Mouse (Mus musculus) kidney, postnatal 0 days (tissue): ENCODE results near the gene Ccdc85c. TPM values are rescaled to one million over a fixed set of nuclear protein-coding genes. Genes with fewer than 3 reads are reported as not detected.
A peak's percentile ranks its signal among the peaks of the same experiment; 100 is the strongest.

Experiments
- ATAC-seq: fragments of 200-750 bp; cut with Nextera tagmentation; replicated peaks from 2 replicates; pipeline ENCODE4 v1.8.0; 2017; ENCODE audit warnings: low read depth, moderate number of reproducible peaks, moderate TSS enrichment, moderate library complexity; ENCODE audit not compliant: low FRiP score
- DNase-seq: peaks from one replicate; pipeline ENCODE4 v3.0.0-alpha.2; 2016; ENCODE audit warnings: low spot score
- H3K27ac ChIP-seq: fragments of 300-500 bp; sonication (generic); 2 replicates; pipeline ENCODE4 v1.5.1; 2014; ENCODE audit warnings: mild to moderate bottlenecking
- H3K27me3 ChIP-seq: fragments of 300-500 bp; sonication (generic); 2 replicates; pipeline ENCODE4 v1.6.1; 2014; ENCODE audit warnings: low read length, mixed read lengths; ENCODE audit not compliant: insufficient read depth
- H3K36me3 ChIP-seq: fragments of 300-500 bp; sonication (generic); 2 replicates; pipeline ENCODE4 v1.6.1; 2014; ENCODE audit warnings: low read length, mixed read lengths; ENCODE audit not compliant: insufficient read depth
- H3K4me1 ChIP-seq: fragments of 300-500 bp; sonication (generic); replicated peaks from 2 replicates; pipeline ENCODE4 v1.6.1; 2014; ENCODE audit warnings: antibody characterized with exemption, low read length, mixed read lengths; ENCODE audit not compliant: insufficient read depth
- H3K4me2 ChIP-seq: fragments of 300-500 bp; sonication (generic); 2 replicates; pipeline ENCODE4 v1.6.1; 2014; ENCODE audit warnings: mild to moderate bottlenecking, low read length, moderate library complexity, mixed read lengths
- H3K4me3 ChIP-seq: fragments of 300-500 bp; sonication (generic); replicated peaks from 2 replicates; pipeline ENCODE4 v1.5.1; 2014; ENCODE audit warnings: low read depth, low read length
- H3K9ac ChIP-seq: fragments of 300-500 bp; sonication (generic); 2 replicates; pipeline ENCODE4 v1.6.1; 2014; ENCODE audit warnings: low read depth, low read length
- H3K9me3 ChIP-seq: fragments of 300-500 bp; sonication (generic); replicated peaks from 2 replicates; pipeline ENCODE4 v1.6.1; 2016; ENCODE audit warnings: low read length, inconsistent platforms, mixed read lengths
- CTCF ChIP-seq: IDR thresholded peaks from 2 replicates; pipeline ENCODE4 v1.5.1; 2016; ENCODE audit warnings: antibody characterized with exemption, low read depth, mild to moderate bottlenecking, moderate library complexity
- WGBS: fragments of 180-500 bp; shearing (Covaris S2); extraction: QIAGEN DNeasy Blood & Tissue Kit; methylation state at CpG from one replicate; pipeline ENCODE4 v1.1.7; 2014; 5-methylcytosine and 5-hydroxymethylcytosine counted together
- polyA plus RNA-seq: library from polyadenylated mRNA; unstranded; fragments of >200 nt; fragmentation: Nextera tagmentation; extraction: Ambion mirVana; gene quantifications from 2 replicates; pipeline ENCODE4 v1.2.1, GENCODE M21; 2015

Ccdc85c gene
- polyA plus RNA-seq, 1 experiment from 2014 or later, result 7.7 TPM

GRCm38 (mm10) chr12:108264918-108265317, 10.3 kb downstream of the Ccdc85c start:
- H3K36me3 ChIP-seq, result no peaks in the 10 kb centered on the region
- no peaks in the 10 kb centered on the region for H3K9me3 ChIP-seq
- ATAC-seq (no peak), DNase-seq (no peak)
- no peak overlapping the region for H3K4me2 ChIP-seq
- no peak overlapping the region for H3K27ac ChIP-seq
- peaks cover 24% of the 10 kb centered on the region for H3K4me1 ChIP-seq
- no peaks in the 10 kb centered on the region for H3K27me3 ChIP-seq
- TF ChIP-seq CTCF, result no peak
- no peak overlapping the region for H3K4me3 ChIP-seq
- WGBS, result 68% methylated on average over 7 of the region's 7 CpGs
- no peak overlapping the region for H3K9ac ChIP-seq

GRCm38 (mm10) chr12:108260950-108261349, 14.3 kb downstream of the Ccdc85c start:
- no peak overlapping the region for H3K27ac ChIP-seq
- no peaks in the 10 kb centered on the region for H3K36me3 ChIP-seq
- no peak overlapping the region for H3K4me3 ChIP-seq
- no peaks in the 10 kb centered on the region for H3K27me3 ChIP-seq
- 91% methylated on average over 12 of the region's 12 CpGs for WGBS
- no peak for TF ChIP-seq CTCF
- no peak for ATAC-seq
- no peaks in the 10 kb centered on the region for H3K9me3 ChIP-seq
- no peak for DNase-seq
- no peak overlapping the region for H3K9ac ChIP-seq
- no peak overlapping the region for H3K4me2 ChIP-seq
- H3K4me1 ChIP-seq, result peaks cover 17% of the 10 kb centered on the region

- no peak for TF ChIP-seq CTCF
- WGBS, result 81% methylated on average over 24 of the region's 24 CpGs
Measured at GRCm38 (mm10) chr12:108259322-108260049, 15.7 kb downstream of the Ccdc85c start.

GRCm38 (mm10) chr12:108256734-108257133, 18.5 kb downstream of the Ccdc85c start:
- Histone ChIP-seq H3K27ac (peak overlapping the region; percentile 21; the same call in 1 of the 2 replicates), H3K27me3 (no peaks in the 10 kb centered on the region), H3K4me3 (no peak overlapping the region), H3K9me3 (no peaks in the 10 kb centered on the region), H3K36me3 (no peaks in the 10 kb centered on the region), H3K4me2 (no peak overlapping the region), H3K9ac (no peak overlapping the region), H3K4me1 (peaks cover 23% of the 10 kb centered on the region)
- ATAC-seq, result no peak
- no peak for TF ChIP-seq CTCF
- 43% methylated on average over 10 of the region's 10 CpGs for WGBS
- DNase-seq, result no peak

More at GRCm38 (mm10) chr12:108259322-108260049, 15.7 kb downstream of the Ccdc85c start:
- Histone ChIP-seq H3K9me3 (no peaks in the 10 kb centered on the region), H3K4me2 (no peak overlapping the region), H3K9ac (no peak overlapping the region), H3K27me3 (no peaks in the 10 kb centered on the region), H3K36me3 (no peaks in the 10 kb centered on the region), H3K4me1 (peaks cover 9% of the 10 kb centered on the region), H3K4me3 (no peak overlapping the region), H3K27ac (no peak overlapping the region)
- ATAC-seq (no peak), DNase-seq (no peak)

- Histone ChIP-seq H3K36me3 (no peaks in the 10 kb centered on the region), H3K27ac (no peak overlapping the region), H3K4me2 (no peak overlapping the region), H3K27me3 (no peaks in the 10 kb centered on the region), H3K4me3 (no peak overlapping the region), H3K4me1 (peaks cover 30% of the 10 kb centered on the region), H3K9me3 (no peaks in the 10 kb centered on the region), H3K9ac (no peak overlapping the region)
- no peak for ATAC-seq
- TF ChIP-seq CTCF, result no peak
- WGBS, result 50% methylated on average over 5 of the region's 5 CpGs
- no peak for DNase-seq
Measured at GRCm38 (mm10) chr12:108255960-108256359, 19.3 kb downstream of the Ccdc85c start.

- TF ChIP-seq CTCF, result no peak
- Histone ChIP-seq H3K4me3 (no peak overlapping the region), H3K9ac (no peak overlapping the region), H3K36me3 (no peaks in the 10 kb centered on the region), H3K27me3 (no peaks in the 10 kb centered on the region), H3K4me2 (no peak overlapping the region), H3K27ac (no peak overlapping the region), H3K9me3 (no peaks in the 10 kb centered on the region), H3K4me1 (peaks cover 31% of the 10 kb centered on the region)
- DNase-seq (no peak), ATAC-seq (no peak; the same call in 1 of the 2 replicates)
- 18% methylated on average over 8 of the region's 8 CpGs for WGBS
Measured at GRCm38 (mm10) chr12:108255511-108255919, 19.7 kb downstream of the Ccdc85c start.
